Mouse (Mus musculus) midbrain, embryonic 13.5 days (tissue): Measurements from ENCODE around the gene Hoxd3. TPM values are rescaled to one million over a fixed set of nuclear protein-coding genes. Genes with fewer than 3 reads are reported as not detected.

Experiments
- ATAC-seq: fragments of 200-750 bp; cut with Nextera tagmentation; 2 replicates; pipeline ENCODE4 v1.8.0; 2017; ENCODE audit warnings: mild to moderate bottlenecking, moderate TSS enrichment, moderate library complexity
- H3K27ac ChIP-seq: fragments of 300-500 bp; sonication (generic); 2 replicates; pipeline ENCODE4 v1.5.1; 2015; ENCODE audit warnings: inconsistent platforms, mild to moderate bottlenecking, moderate library complexity
- H3K27me3 ChIP-seq: fragments of 300-500 bp; sonication (generic); 2 replicates; pipeline ENCODE4 v1.6.1; 2015; ENCODE audit warnings: mild to moderate bottlenecking, inconsistent platforms
- H3K36me3 ChIP-seq: fragments of 300-500 bp; sonication (generic); 2 replicates; pipeline ENCODE4 v1.6.1; 2015; ENCODE audit warnings: mild to moderate bottlenecking, inconsistent platforms
- H3K4me1 ChIP-seq: fragments of 300-500 bp; sonication (generic); replicated peaks from 2 replicates; pipeline ENCODE4 v1.6.1; 2015; ENCODE audit warnings: inconsistent platforms
- H3K4me2 ChIP-seq: fragments of 300-500 bp; sonication (generic); replicated peaks from 2 replicates; pipeline ENCODE4 v1.6.1; 2015; ENCODE audit warnings: moderate library complexity, mild to moderate bottlenecking, inconsistent platforms
- H3K4me3 ChIP-seq: fragments of 300-500 bp; sonication (generic); replicated peaks from 2 replicates; pipeline ENCODE4 v1.5.1; 2015; ENCODE audit warnings: mild to moderate bottlenecking, inconsistent platforms
- H3K9ac ChIP-seq: fragments of 300-500 bp; sonication (generic); replicated peaks from 2 replicates; pipeline ENCODE4 v1.6.1; 2015; ENCODE audit warnings: mild to moderate bottlenecking, inconsistent platforms
- H3K9me3 ChIP-seq: fragments of 300-500 bp; sonication (generic); 2 replicates; pipeline ENCODE4 v1.6.1; 2016; ENCODE audit warnings: mild to moderate bottlenecking, inconsistent platforms
- WGBS: fragments of 180-500 bp; shearing (Covaris S2); methylation state at CpG from one replicate; pipeline ENCODE4 v1.1.7; 2015; 5-methylcytosine and 5-hydroxymethylcytosine counted together
- polyA plus RNA-seq: library from polyadenylated mRNA; unstranded; fragments of >200 nt; fragmentation: Nextera tagmentation; extraction: Ambion mirVana; gene quantifications from 2 replicates; pipeline ENCODE4 v1.2.1, GENCODE M21; 2015

Hoxd3 gene
- polyA plus RNA-seq, 1 experiment from 2014 or later = 0.17 TPM

GRCm38 (mm10) chr2:74698201-74699052, 13.3 kb upstream of the Hoxd3 start:
- peaks cover 99% of the 10 kb centered on the region for H3K27me3 ChIP-seq
- H3K4me1 ChIP-seq = peaks cover 12% of the 10 kb centered on the region
- H3K4me3 ChIP-seq = peak overlapping the region; percentile 35
- peak; percentile 53 for ATAC-seq
- no peaks in the 10 kb centered on the region for H3K9me3 ChIP-seq
- WGBS = under 1% methylated on average over 76 of the region's 86 CpGs
- no peaks in the 10 kb centered on the region for H3K36me3 ChIP-seq
- peak overlapping the region; percentile 50 for H3K4me2 ChIP-seq
- H3K27ac ChIP-seq = no peak overlapping the region
- H3K9ac ChIP-seq = no peak overlapping the region

- H3K36me3 ChIP-seq = no peaks in the 10 kb centered on the region
- H3K9ac ChIP-seq = no peak overlapping the region
- ATAC-seq = no peak
- no peaks in the 10 kb centered on the region for H3K9me3 ChIP-seq
- WGBS = under 1% methylated on average over 17 of the region's 17 CpGs
- H3K4me1 ChIP-seq = peaks cover 12% of the 10 kb centered on the region
- peaks cover 99% of the 10 kb centered on the region for H3K27me3 ChIP-seq
- H3K4me2 ChIP-seq = no peak overlapping the region
- no peak overlapping the region for H3K27ac ChIP-seq
- no peak overlapping the region for H3K4me3 ChIP-seq
These were observed 12.7 kb upstream of the Hoxd3 start for GRCm38 (mm10) chr2:74699053-74699430.

GRCm38 (mm10) chr2:74699664-74700545, 11.8 kb upstream of the Hoxd3 start:
- Histone ChIP-seq H3K36me3 (no peaks in the 10 kb centered on the region), H3K4me3 (no peak overlapping the region), H3K27ac (no peak overlapping the region), H3K9me3 (no peaks in the 10 kb centered on the region), H3K4me2 (no peak overlapping the region), H3K9ac (no peak overlapping the region), H3K4me1 (peaks cover 16% of the 10 kb centered on the region), H3K27me3 (peaks cover 99% of the 10 kb centered on the region)
- no peak for ATAC-seq
- 2% methylated on average over 23 of the region's 23 CpGs for WGBS

GRCm38 (mm10) chr2:74700546-74701112, 11.1 kb upstream of the Hoxd3 start:
- peaks cover 99% of the 10 kb centered on the region for H3K27me3 ChIP-seq
- no peak for ATAC-seq
- WGBS = under 1% methylated on average over 22 of the region's 22 CpGs
- no peak overlapping the region for H3K4me3 ChIP-seq
- H3K4me2 ChIP-seq = no peak overlapping the region
- no peaks in the 10 kb centered on the region for H3K36me3 ChIP-seq
- peaks cover 24% of the 10 kb centered on the region for H3K4me1 ChIP-seq
- H3K27ac ChIP-seq = no peak overlapping the region
- H3K9me3 ChIP-seq = no peaks in the 10 kb centered on the region
- no peak overlapping the region for H3K9ac ChIP-seq

- no peaks in the 10 kb centered on the region for H3K36me3 ChIP-seq
- H3K4me3 ChIP-seq = no peak overlapping the region
- no peak for ATAC-seq
- H3K9me3 ChIP-seq = no peaks in the 10 kb centered on the region
- WGBS = 12% methylated on average over 17 of the region's 17 CpGs
- peaks cover 25% of the 10 kb centered on the region for H3K4me1 ChIP-seq
- H3K27me3 ChIP-seq = peaks cover 97% of the 10 kb centered on the region
- H3K4me2 ChIP-seq = no peak overlapping the region
- H3K27ac ChIP-seq = no peak overlapping the region
- H3K9ac ChIP-seq = no peak overlapping the region
These were observed 9.5 kb upstream of the Hoxd3 start for GRCm38 (mm10) chr2:74701949-74702819.

GRCm38 (mm10) chr2:74702820-74703219, 8.9 kb upstream of the Hoxd3 start:
- no peak overlapping the region for H3K4me2 ChIP-seq
- 11% methylated on average over 6 of the region's 6 CpGs for WGBS

GRCm38 (mm10) chr2:74703317-74703716, 8.4 kb upstream of the Hoxd3 start:
- Histone ChIP-seq H3K36me3 (no peaks in the 10 kb centered on the region), H3K27ac (no peak overlapping the region), H3K4me1 (peaks cover 15% of the 10 kb centered on the region), H3K4me2 (no peak overlapping the region), H3K27me3 (peaks cover 97% of the 10 kb centered on the region), H3K9me3 (no peaks in the 10 kb centered on the region), H3K9ac (no peak overlapping the region), H3K4me3 (no peak overlapping the region)
- ATAC-seq = no peak
- 2% methylated on average over 10 of the region's 10 CpGs for WGBS

More at GRCm38 (mm10) chr2:74702820-74703219, 8.9 kb upstream of the Hoxd3 start:
- no peak overlapping the region for H3K27ac ChIP-seq
- H3K36me3 ChIP-seq = no peaks in the 10 kb centered on the region
- peaks cover 20% of the 10 kb centered on the region for H3K4me1 ChIP-seq
- H3K27me3 ChIP-seq = peaks cover 97% of the 10 kb centered on the region
- H3K9ac ChIP-seq = no peak overlapping the region
- no peak for ATAC-seq
- no peak overlapping the region for H3K4me3 ChIP-seq
- H3K9me3 ChIP-seq = no peaks in the 10 kb centered on the region

GRCm38 (mm10) chr2:74703720-74704392, 7.9 kb upstream of the Hoxd3 start:
- Histone ChIP-seq H3K4me1 (peaks cover 13% of the 10 kb centered on the region), H3K9ac (no peak overlapping the region), H3K27me3 (peaks cover 97% of the 10 kb centered on the region), H3K4me2 (no peak overlapping the region), H3K36me3 (no peaks in the 10 kb centered on the region), H3K4me3 (no peak overlapping the region), H3K9me3 (no peaks in the 10 kb centered on the region), H3K27ac (no peak overlapping the region)
- WGBS = under 1% methylated on average over 26 of the region's 26 CpGs
- ATAC-seq = no peak

GRCm38 (mm10) chr2:74704393-74704998, 7.2 kb upstream of the Hoxd3 start, which contains the start of gene Hoxd8:
TSS of gene Hoxd8 (plus strand) at chr2:74704615.
- no peak within 1 kb of the TSS; the same call in 1 of the 2 replicates for H3K9ac ChIP-seq
- peaks cover 97% of the 10 kb centered on the region for H3K27me3 ChIP-seq
- no peaks in the 10 kb centered on the region for H3K36me3 ChIP-seq
- H3K27ac ChIP-seq = no peak within 1 kb of the TSS
- peak within 1 kb of the TSS; percentile 54 for H3K4me2 ChIP-seq
- under 1% methylated on average over 40 of the region's 52 CpGs for whole genome bisulfite sequencing
- H3K4me1 ChIP-seq = peaks cover 13% of the 10 kb centered on the region
- ATAC-seq = no peak
- peak within 1 kb of the TSS; percentile 35 for H3K4me3 ChIP-seq
- no peaks in the 10 kb centered on the region for H3K9me3 ChIP-seq

GRCm38 (mm10) chr2:74704999-74705466, 6.7 kb upstream of the Hoxd3 start:
- no peak overlapping the region for H3K27ac ChIP-seq

More at GRCm38 (mm10) chr2:74704999-74705466, 6.7 kb upstream of the Hoxd3 start:
- Histone ChIP-seq H3K4me1 (peaks cover 13% of the 10 kb centered on the region), H3K4me2 (peak overlapping the region; percentile 54), H3K9me3 (no peaks in the 10 kb centered on the region), H3K9ac (no peak overlapping the region; the same call in 1 of the 2 replicates), H3K36me3 (no peaks in the 10 kb centered on the region), H3K4me3 (peak overlapping the region; percentile 35), H3K27me3 (peaks cover 97% of the 10 kb centered on the region)
- WGBS = under 1% methylated on average over 43 of the region's 66 CpGs
- ATAC-seq = no peak
